Comparison of ENCODE assay signal across 8 mouse cellular contexts in genomic region chr17:80205657-80206056, GRCm38 (mm10). TPM values are rescaled to one million over a fixed set of nuclear protein-coding genes. Genes with fewer than 3 reads are reported as not detected.
DNase-seq lines count a peak whose midpoint lies in the region; ATAC-seq lines count a peak whose summit lies in the region.
"Had no signal": no experiment of that assay in that cellular context is flagged by ENCODE, and none has a peak within 500 bp of the region (broad histone marks: within the 10 kb centered on the region; RNA-seq: fewer than 3 reads in every experiment).

No protein-coding gene starts in this region.

- no peaks in the 10 kb centered on the region for H3K9me3 ChIP-seq in lung, embryonic 15.5 days
- no peaks in the 10 kb centered on the region for H3K9me3 ChIP-seq in forebrain, embryonic 10.5 days
- H3K9me3 ChIP-seq in limb, embryonic 11.5 days (ENCODE audit: control insufficient read depth, low read length) = no peaks in the 10 kb centered on the region
- no peaks in the 10 kb centered on the region for H3K9me3 ChIP-seq in stomach, embryonic 14.5 days (ENCODE audit: control insufficient read depth, low read depth, low read length)

- ATAC-seq in lung, embryonic 15.5 days (ENCODE audit: borderline replicate concordance, extremely low read depth, low FRiP score, low TSS enrichment) = no peak
- no peak for ATAC-seq in limb, embryonic 11.5 days (ENCODE audit: insufficient number of reproducible peaks, low FRiP score, low TSS enrichment, low read depth)
- ATAC-seq in stomach, embryonic 14.5 days (ENCODE audit: insufficient number of reproducible peaks, insufficient read depth, low FRiP score, low read depth) = no peak

- DNase-seq in lung, postnatal 25 days (ENCODE audit: low spot score) = no peak
- DNase-seq in forebrain, embryonic 10.5 days (ENCODE audit: extremely low spot score, low spot score) = no peak
- no peak for DNase-seq in limb, embryonic 11.5 days (ENCODE audit: low spot score)
- DNase-seq in testis, postnatal 10 days (ENCODE audit: low spot score) = no peak
- DNase-seq in kidney, adult 11 months = no peak
- DNase-seq: lung, postnatal 14 days had no signal

- H3K4me3 ChIP-seq in lung, embryonic 15.5 days = peak overlapping the region; percentile 73
- H3K4me3 ChIP-seq in forebrain, embryonic 10.5 days = peak overlapping the region; percentile 97
- H3K4me3 ChIP-seq in limb, embryonic 11.5 days (ENCODE audit: low read depth, low read length) = peak overlapping the region; percentile 87
- H3K4me3 ChIP-seq in stomach, embryonic 14.5 days (ENCODE audit: low read depth, low read length) = peak overlapping the region; percentile 98

- peak overlapping the region; percentile 95 for H3K9ac ChIP-seq in lung, embryonic 15.5 days
- peak overlapping the region; percentile 98 for H3K9ac ChIP-seq in limb, embryonic 11.5 days (ENCODE audit: low read length)
- peak overlapping the region; percentile 98 for H3K9ac ChIP-seq in stomach, embryonic 14.5 days (replicated peaks; ENCODE audit: low read depth, low read length)

- H3K4me1 ChIP-seq in lung, embryonic 15.5 days = peaks cover 23% of the 10 kb centered on the region
- peaks cover 18% of the 10 kb centered on the region for H3K4me1 ChIP-seq in forebrain, embryonic 10.5 days
- 0 out of 2 replicates have a peak, but pooled peaks cover 3% of the 10 kb centered on the region for H3K4me1 ChIP-seq in limb, embryonic 11.5 days (ENCODE audit: control insufficient read depth, insufficient read depth, low read length)
- no peaks in the 10 kb centered on the region for H3K4me1 ChIP-seq in stomach, embryonic 14.5 days (ENCODE audit: control insufficient read depth, insufficient read depth, low read length)

- H3K27ac ChIP-seq in lung, embryonic 15.5 days = no peak overlapping the region
- H3K27ac ChIP-seq in forebrain, embryonic 10.5 days = peak overlapping the region; percentile 98
- H3K27ac ChIP-seq in limb, embryonic 11.5 days (replicated peaks; ENCODE audit: low read depth, low read length) = no peak overlapping the region
- H3K27ac ChIP-seq in stomach, embryonic 14.5 days (ENCODE audit: low read length) = no peak overlapping the region

- 8% methylated on average over 5 of the region's 5 CpGs for WGBS in lung, embryonic 15.5 days
- WGBS in forebrain, embryonic 10.5 days = 39% methylated on average over 5 of the region's 5 CpGs
- WGBS in limb, embryonic 11.5 days = 36% methylated on average over 5 of the region's 5 CpGs
- WGBS in stomach, embryonic 14.5 days = 13% methylated on average over 5 of the region's 5 CpGs

- peak overlapping the region; percentile 73 for H3K4me2 ChIP-seq in lung, embryonic 15.5 days
- H3K4me2 ChIP-seq in limb, embryonic 11.5 days (ENCODE audit: low read depth, severe bottlenecking) = peak overlapping the region; percentile 53
- peak overlapping the region; percentile 66 for H3K4me2 ChIP-seq in stomach, embryonic 14.5 days (replicated peaks; ENCODE audit: low read depth, low read length)

- H3K27me3 ChIP-seq in lung, embryonic 15.5 days = no peaks in the 10 kb centered on the region
- no peaks in the 10 kb centered on the region for H3K27me3 ChIP-seq in forebrain, embryonic 10.5 days (ENCODE audit: poor library complexity, severe bottlenecking)
- no peaks in the 10 kb centered on the region for H3K27me3 ChIP-seq in limb, embryonic 11.5 days (ENCODE audit: control insufficient read depth, insufficient read depth, low read length)
- H3K27me3 ChIP-seq in stomach, embryonic 14.5 days (ENCODE audit: control insufficient read depth, insufficient read depth, low read length) = no peaks in the 10 kb centered on the region

- peaks cover 39% of the 10 kb centered on the region for H3K36me3 ChIP-seq in lung, embryonic 15.5 days
- H3K36me3 ChIP-seq in forebrain, embryonic 10.5 days (replicated peaks) = peaks cover 52% of the 10 kb centered on the region
- H3K36me3 ChIP-seq in limb, embryonic 11.5 days (ENCODE audit: control insufficient read depth, insufficient read depth, low read length) = peaks cover 17% of the 10 kb centered on the region
- peaks cover 37% of the 10 kb centered on the region for H3K36me3 ChIP-seq in stomach, embryonic 14.5 days (ENCODE audit: control insufficient read depth, insufficient read depth, low read length)

RNA-seq across cellular contexts. Expression of gene Srsf7, which starts 1.4 kb away (rescaled TPM):
- 633 and 646 TPM in 2 replicates for polyA plus RNA-seq in lung, embryonic 15.5 days (2015; fragmentation: Nextera tagmentation; extraction: Ambion mirVana)
- polyA plus RNA-seq in forebrain, embryonic 10.5 days (2016; fragmentation: Nextera tagmentation; extraction: Ambion mirVana) = 917 and 919 TPM in 2 replicates
- 939 and 946 TPM in 2 replicates for polyA plus RNA-seq in limb, embryonic 11.5 days (2014; fragmentation: Nextera tagmentation; extraction: Ambion mirVana)
- 597 and 627 TPM in 2 replicates for polyA plus RNA-seq in stomach, embryonic 14.5 days (2014; fragmentation: Nextera tagmentation; extraction: Ambion mirVana)

RNA-seq across cellular contexts. Expression of gene Ttc39d, which starts 1.6 kb away (rescaled TPM):
- polyA plus RNA-seq in lung, embryonic 15.5 days (2015; fragmentation: Nextera tagmentation; extraction: Ambion mirVana) = 0.10 and 0.11 TPM in 2 replicates
- 0.09 and 0.20 TPM in 2 replicates for polyA plus RNA-seq in forebrain, embryonic 10.5 days (2016; fragmentation: Nextera tagmentation; extraction: Ambion mirVana)
- 0.19 and 0.21 TPM in 2 replicates for polyA plus RNA-seq in limb, embryonic 11.5 days (2014; fragmentation: Nextera tagmentation; extraction: Ambion mirVana)
- polyA plus RNA-seq in stomach, embryonic 14.5 days (2014; fragmentation: Nextera tagmentation; extraction: Ambion mirVana) = 0.13 TPM in 1 of 2 replicates, not detected in the other

RNA-seq across cellular contexts. Expression of gene Gemin6, which starts 18.6 kb away (rescaled TPM):
- polyA plus RNA-seq in lung, embryonic 15.5 days (2015; fragmentation: Nextera tagmentation; extraction: Ambion mirVana) = 42.7 and 46.1 TPM in 2 replicates
- polyA plus RNA-seq in forebrain, embryonic 10.5 days (2016; fragmentation: Nextera tagmentation; extraction: Ambion mirVana) = 64.1 and 66.8 TPM in 2 replicates
- 47.4 and 50.9 TPM in 2 replicates for polyA plus RNA-seq in limb, embryonic 11.5 days (2014; fragmentation: Nextera tagmentation; extraction: Ambion mirVana)
- 36.1 and 40.7 TPM in 2 replicates for polyA plus RNA-seq in stomach, embryonic 14.5 days (2014; fragmentation: Nextera tagmentation; extraction: Ambion mirVana)
